Mouse (Mus musculus) heart, postnatal 25 days (tissue): ENCODE data around the gene Fcmr. TPM values are rescaled to one million over a fixed set of nuclear protein-coding genes. Genes with fewer than 3 reads are reported as not detected.

Source experiments
- total RNA-seq, 2 experiments: library from RNA; stranded (reverse); gene quantifications; 2 replicates each; pipeline ENCODE4 v1.2.3; 2021

The Fcmr gene
- total RNA-seq, 2 experiments from 2014 or later: 1.2 to 2.4 TPM

Other genes with a start within 250 kb of the Fcmr start
- gene Zp3r, start 236.0 kb upstream of the Fcmr start, total RNA-seq: not detected
- gene C4bp, start 204.0 kb upstream of the Fcmr start, total RNA-seq: not detected
- gene Gm29427, start 149.9 kb upstream of the Fcmr start, total RNA-seq: under 1 TPM in 1 of 2 experiments, not detected in 1; 0.23 TPM
- gene Yod1, start 148.3 kb upstream of the Fcmr start, total RNA-seq: 1 to 10 TPM; 4.6 to 5.8 TPM
- 10 to 100 TPM; 64.4 to 69.2 TPM for gene Pfkfb2, start 136.4 kb upstream of the Fcmr start, total RNA-seq
- under 1 TPM; 0.31 to 0.64 TPM for gene AA986860, start 133.7 kb upstream of the Fcmr start, total RNA-seq
- under 1 TPM; 0.48 to 0.70 TPM for gene Fcamr, start 64.8 kb upstream of the Fcmr start, total RNA-seq
- not detected for gene Pigr, start 39.0 kb upstream of the Fcmr start, total RNA-seq
- gene Il24, start 21.8 kb downstream of the Fcmr start, total RNA-seq: not detected
- not detected for gene Il20, start 45.8 kb downstream of the Fcmr start, total RNA-seq
- gene Il19, start 74.4 kb downstream of the Fcmr start, total RNA-seq: not detected
- gene Il10, start 154.2 kb downstream of the Fcmr start, total RNA-seq: not detected
- 100 to 1,000 TPM; 264 to 283 TPM for gene Mapkapk2, start 232.2 kb downstream of the Fcmr start, total RNA-seq